Mouse (Mus musculus) kidney, embryonic 16.5 days (tissue): Measurements from ENCODE around the gene Lars2. TPM values are rescaled to one million over a fixed set of nuclear protein-coding genes. Genes with fewer than 3 reads are reported as not detected.
"Not testable (repeated sequence)": the region's sequence is repeated elsewhere in the genome, so short reads cannot be mapped to it uniquely, and the experiment has no call there.

ENCODE experiments used
- ATAC-seq: fragments of 200-750 bp; cut with Nextera tagmentation; 2 replicates; pipeline ENCODE4 v1.8.0; 2017; ENCODE audit warnings: moderate TSS enrichment; ENCODE audit not compliant: low FRiP score, low TSS enrichment
- H3K27ac ChIP-seq: fragments of 300-500 bp; sonication (generic); 2 replicates; pipeline ENCODE4 v1.5.1; 2014; ENCODE audit warnings: low read length
- H3K27me3 ChIP-seq: fragments of 300-500 bp; sonication (generic); 2 replicates; pipeline ENCODE4 v1.6.1; 2014; ENCODE audit warnings: low read length, control low read depth, mixed read lengths; ENCODE audit not compliant: insufficient read depth
- H3K36me3 ChIP-seq: fragments of 300-500 bp; sonication (generic); 2 replicates; pipeline ENCODE4 v1.6.1; 2014; ENCODE audit warnings: low read length, control low read depth, mixed read lengths; ENCODE audit not compliant: insufficient read depth
- H3K4me1 ChIP-seq: fragments of 300-500 bp; sonication (generic); 2 replicates; pipeline ENCODE4 v1.6.1; 2014; ENCODE audit warnings: low read length, control low read depth, mixed read lengths; ENCODE audit not compliant: insufficient read depth
- H3K4me2 ChIP-seq: fragments of 300-500 bp; sonication (generic); replicated peaks from 2 replicates; pipeline ENCODE4 v1.6.1; 2014; ENCODE audit warnings: low read depth, low read length
- H3K4me3 ChIP-seq: fragments of 300-500 bp; sonication (generic); 2 replicates; pipeline ENCODE4 v1.5.1; 2014; ENCODE audit warnings: mild to moderate bottlenecking, low read length
- H3K9ac ChIP-seq: fragments of 300-500 bp; sonication (generic); replicated peaks from 2 replicates; pipeline ENCODE4 v1.6.1; 2014; ENCODE audit warnings: low read length
- H3K9me3 ChIP-seq: fragments of 300-500 bp; sonication (generic); 2 replicates; pipeline ENCODE4 v1.6.1; 2016; ENCODE audit warnings: low read length, control low read depth
- WGBS: fragments of 180-500 bp; shearing (Covaris S2); extraction: QIAGEN DNeasy Blood & Tissue Kit; methylation state at CpG from one replicate; pipeline ENCODE4 v1.1.7; 2014; 5-methylcytosine and 5-hydroxymethylcytosine counted together
- polyA plus RNA-seq: library from polyadenylated mRNA; unstranded; fragments of >200 nt; fragmentation: Nextera tagmentation; extraction: Ambion mirVana; gene quantifications from 2 replicates; pipeline ENCODE4 v1.2.1, GENCODE M21; 2015

Lars2 gene
- 702 and 799 TPM in 2 replicates for polyA plus RNA-seq

DNA sequence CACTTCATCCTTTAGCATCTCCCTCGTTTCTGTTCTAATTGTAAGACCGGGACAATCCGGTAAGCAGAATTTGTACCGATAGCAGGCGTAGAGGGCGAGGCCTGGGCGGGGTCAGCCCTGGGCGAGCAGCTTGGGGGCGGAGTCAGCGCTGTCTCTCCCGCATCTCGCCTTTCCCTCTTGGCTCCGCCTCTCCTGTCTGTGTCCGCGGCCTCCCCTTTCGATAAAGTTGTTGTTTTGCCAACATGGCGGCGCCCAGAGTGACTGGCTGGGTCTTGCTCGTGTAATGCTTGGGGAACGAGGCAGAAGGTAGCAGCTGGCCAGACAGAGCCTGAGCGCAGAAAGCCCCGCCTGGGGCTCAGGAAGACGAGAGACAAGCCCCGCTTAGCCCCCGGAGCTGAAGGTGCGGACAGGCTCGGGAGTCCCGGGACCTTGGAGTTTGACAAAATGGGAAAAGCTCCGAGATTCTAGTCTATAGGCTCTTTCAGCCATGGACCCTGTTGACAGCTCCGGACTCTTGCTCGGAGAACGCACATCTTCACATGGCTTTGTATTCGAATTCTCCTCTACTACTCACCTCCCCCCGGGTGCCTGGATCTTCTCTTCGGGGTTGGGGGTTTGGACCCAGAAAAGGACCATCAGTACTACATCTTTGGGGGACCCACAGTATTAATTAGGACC is at the start of gene Lars2:
TSS of gene Lars2 (plus strand) at position 220 of the 678 bp plus-strand sequence.
- peak; percentile 98 for ATAC-seq
- H3K27me3 ChIP-seq, result no peaks in the 10 kb centered on the region
- peak within 1 kb of the TSS; percentile 91 for H3K27ac ChIP-seq
- WGBS, result under 1% methylated on average over 35 of the region's 35 CpGs
- H3K9ac ChIP-seq, result peak within 1 kb of the TSS; percentile 88
- peak within 1 kb of the TSS; percentile 77 for H3K4me2 ChIP-seq
- peak within 1 kb of the TSS; percentile 83 for H3K4me3 ChIP-seq
- peaks cover under 1% of the 10 kb centered on the region; the same call in 1 of the 2 replicates for H3K36me3 ChIP-seq
- peaks cover 13% of the 10 kb centered on the region for H3K4me1 ChIP-seq
- no peaks in the 10 kb centered on the region for H3K9me3 ChIP-seq

DNA sequence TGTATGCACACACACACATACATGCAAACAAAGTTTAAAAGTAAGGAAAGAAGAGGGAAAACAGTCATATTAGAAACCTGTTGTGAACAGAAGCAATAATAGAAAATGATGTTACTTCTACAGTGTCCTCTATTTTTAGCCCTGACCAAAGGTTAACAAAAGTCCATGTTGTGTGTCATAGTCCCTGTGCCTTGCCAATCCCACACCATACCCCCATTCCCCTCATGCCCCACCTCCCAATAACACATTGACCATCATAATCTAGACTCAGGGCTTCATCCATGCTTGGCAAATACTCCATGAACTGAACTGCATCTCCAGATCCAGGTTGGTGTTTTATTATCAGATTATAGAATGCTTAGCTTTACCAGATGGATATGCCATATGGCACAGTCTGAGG is 40.6 kb upstream of the Lars2 start:
- no peaks in the 10 kb centered on the region for H3K27me3 ChIP-seq
- no peaks in the 10 kb centered on the region for H3K9me3 ChIP-seq
- H3K4me3 ChIP-seq, result no peak overlapping the region
- no peak overlapping the region for H3K4me2 ChIP-seq
- H3K4me1 ChIP-seq, result no peaks in the 10 kb centered on the region
- ATAC-seq, result no peak
- no peak overlapping the region for H3K9ac ChIP-seq
- no peak overlapping the region for H3K27ac ChIP-seq
- no peaks in the 10 kb centered on the region for H3K36me3 ChIP-seq

DNA sequence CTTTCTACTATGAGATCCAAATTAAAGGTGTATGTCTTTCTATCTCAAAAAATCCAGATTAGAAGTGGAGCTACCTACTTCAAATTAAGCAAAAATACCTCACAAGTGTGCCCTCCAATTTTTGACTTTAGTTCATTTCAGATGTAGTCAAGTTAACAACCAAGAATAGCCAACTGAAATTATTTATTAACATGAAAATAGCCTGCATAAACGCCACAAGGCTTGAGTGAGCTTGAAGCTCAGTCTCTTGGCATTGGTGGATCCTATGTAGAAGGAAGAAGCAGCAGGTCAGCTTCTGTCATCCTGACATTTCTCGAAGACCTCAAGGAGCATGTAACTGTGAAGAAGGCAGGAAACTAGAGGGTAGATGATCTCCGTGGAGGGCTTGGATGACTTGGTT is 38.4 kb upstream of the Lars2 start:
- H3K9me3 ChIP-seq, result no peaks in the 10 kb centered on the region
- ATAC-seq, result no peak
- H3K4me1 ChIP-seq, result no peaks in the 10 kb centered on the region
- H3K36me3 ChIP-seq, result no peaks in the 10 kb centered on the region
- H3K27ac ChIP-seq, result no peak overlapping the region
- no peaks in the 10 kb centered on the region for H3K27me3 ChIP-seq
- H3K4me2 ChIP-seq, result no peak overlapping the region
- WGBS, result 87% methylated on average over 3 of the region's 3 CpGs
- H3K4me3 ChIP-seq, result no peak overlapping the region
- H3K9ac ChIP-seq, result no peak overlapping the region

DNA sequence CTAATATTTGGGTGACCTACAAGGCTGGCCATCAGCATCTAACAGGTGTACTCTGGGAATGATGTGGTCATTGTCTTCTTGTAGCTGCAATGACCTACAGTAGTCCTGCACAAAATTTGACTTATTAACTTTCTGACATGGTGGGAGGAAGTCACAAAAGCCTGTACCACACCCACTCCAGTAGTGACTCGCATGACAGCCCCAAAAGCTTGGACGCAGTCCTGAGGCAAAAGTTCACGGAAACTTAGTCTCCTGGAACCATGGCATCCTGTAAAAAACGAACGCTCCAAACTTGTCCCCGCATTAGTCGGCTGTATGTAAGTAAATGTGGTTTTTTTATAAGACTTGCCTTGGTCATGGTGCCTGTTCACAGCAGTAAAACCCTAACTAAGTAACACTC is 36.9 kb upstream of the Lars2 start:
- H3K4me2 ChIP-seq, result no peak overlapping the region
- no peaks in the 10 kb centered on the region for H3K27me3 ChIP-seq
- ATAC-seq, result no peak
- H3K36me3 ChIP-seq, result no peaks in the 10 kb centered on the region
- H3K9me3 ChIP-seq, result no peaks in the 10 kb centered on the region
- H3K9ac ChIP-seq, result no peak overlapping the region
- no peak overlapping the region for H3K27ac ChIP-seq
- 86% methylated on average over 7 of the region's 7 CpGs for WGBS
- H3K4me3 ChIP-seq, result no peak overlapping the region
- H3K4me1 ChIP-seq, result no peaks in the 10 kb centered on the region

DNA sequence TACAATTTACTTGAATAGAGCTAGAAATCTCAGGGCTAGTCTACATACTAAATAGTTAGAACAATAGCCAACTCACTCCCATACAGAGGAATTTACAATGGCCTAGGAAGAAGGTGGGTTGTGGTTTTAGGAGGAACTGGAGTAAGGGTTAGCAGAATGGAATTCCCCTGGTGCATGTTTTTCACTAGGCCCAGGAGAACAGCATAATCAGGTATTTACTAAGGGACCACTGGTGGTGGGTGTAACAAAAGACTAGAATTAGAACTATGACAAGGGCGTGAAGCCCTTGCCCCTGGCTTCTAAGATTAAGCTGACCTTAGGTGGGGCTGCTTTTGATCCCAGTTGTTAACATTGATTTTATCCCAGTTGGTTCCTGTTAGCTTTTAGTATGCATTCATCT is 36.5 kb upstream of the Lars2 start:
- not testable (repeated sequence) for H3K36me3 ChIP-seq, H3K4me1 ChIP-seq, H3K9ac ChIP-seq, ATAC-seq, H3K4me3 ChIP-seq, H3K4me2 ChIP-seq, H3K9me3 ChIP-seq, H3K27ac ChIP-seq, H3K27me3 ChIP-seq
- WGBS, result 70% methylated on average over 1 of the region's 1 CpGs

DNA sequence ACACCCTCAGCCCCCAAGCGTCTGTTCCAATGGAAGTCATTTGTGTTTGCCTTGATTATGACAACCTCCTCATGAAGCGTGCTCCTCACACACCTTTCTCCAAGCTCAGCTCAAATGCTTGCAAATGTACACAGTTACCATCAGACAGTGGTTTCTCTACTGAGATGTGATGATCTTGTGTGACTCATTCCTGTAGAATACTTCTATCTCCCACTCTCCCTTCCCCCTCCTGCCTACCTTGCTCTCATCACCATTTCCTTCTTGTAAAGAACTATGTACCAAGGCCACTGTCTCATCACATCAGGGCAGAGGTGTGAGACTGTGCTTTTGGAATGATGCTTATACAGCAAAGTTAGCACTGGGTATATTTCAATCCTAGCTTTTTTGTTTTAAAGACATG is 33.2 kb upstream of the Lars2 start:
- H3K27me3 ChIP-seq, result no peaks in the 10 kb centered on the region
- no peaks in the 10 kb centered on the region for H3K4me1 ChIP-seq
- H3K36me3 ChIP-seq, result no peaks in the 10 kb centered on the region
- ATAC-seq, result no peak
- H3K9ac ChIP-seq, result no peak overlapping the region
- no peak overlapping the region for H3K4me3 ChIP-seq
- no peaks in the 10 kb centered on the region for H3K9me3 ChIP-seq
- no peak overlapping the region for H3K27ac ChIP-seq
- no peak overlapping the region for H3K4me2 ChIP-seq
- 80% methylated on average over 2 of the region's 2 CpGs for WGBS

DNA sequence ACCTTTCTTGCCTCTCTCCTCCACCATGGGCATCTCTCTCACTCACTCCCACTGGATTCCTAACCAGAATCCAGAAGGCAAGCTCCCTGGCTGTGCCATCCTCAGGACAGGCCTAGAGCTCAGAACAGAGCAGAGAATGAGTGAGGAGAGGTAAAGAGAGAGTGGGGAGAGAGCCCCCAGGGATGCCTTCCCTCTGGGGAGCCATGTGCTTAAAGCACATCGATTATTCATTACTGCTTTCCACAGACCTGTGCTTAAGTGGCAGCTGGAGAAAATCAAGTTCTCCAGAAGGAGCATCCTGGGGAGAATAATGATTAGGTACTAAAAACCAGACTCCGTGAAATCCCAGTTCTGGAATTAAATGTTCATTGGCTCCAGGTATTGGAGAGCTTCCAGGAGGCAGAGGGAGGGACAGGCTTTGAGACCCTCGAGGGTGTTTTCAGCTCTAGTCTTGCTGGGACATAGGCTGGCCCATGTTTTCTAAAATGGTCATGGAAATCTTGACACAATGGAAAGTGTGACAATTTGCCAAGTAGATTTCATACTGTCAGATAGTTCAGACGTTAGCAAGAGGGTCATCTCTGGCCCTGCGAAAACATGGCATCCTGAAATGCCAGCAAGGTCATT is 31.6 kb upstream of the Lars2 start:
- Histone ChIP-seq H3K4me1 (no peaks in the 10 kb centered on the region; the same call in 1 of the 2 replicates), H3K27ac (no peak overlapping the region), H3K4me2 (no peak overlapping the region), H3K27me3 (no peaks in the 10 kb centered on the region), H3K9ac (no peak overlapping the region), H3K4me3 (no peak overlapping the region), H3K36me3 (no peaks in the 10 kb centered on the region), H3K9me3 (no peaks in the 10 kb centered on the region)
- 47% methylated on average over 5 of the region's 5 CpGs for WGBS
- ATAC-seq, result no peak

DNA sequence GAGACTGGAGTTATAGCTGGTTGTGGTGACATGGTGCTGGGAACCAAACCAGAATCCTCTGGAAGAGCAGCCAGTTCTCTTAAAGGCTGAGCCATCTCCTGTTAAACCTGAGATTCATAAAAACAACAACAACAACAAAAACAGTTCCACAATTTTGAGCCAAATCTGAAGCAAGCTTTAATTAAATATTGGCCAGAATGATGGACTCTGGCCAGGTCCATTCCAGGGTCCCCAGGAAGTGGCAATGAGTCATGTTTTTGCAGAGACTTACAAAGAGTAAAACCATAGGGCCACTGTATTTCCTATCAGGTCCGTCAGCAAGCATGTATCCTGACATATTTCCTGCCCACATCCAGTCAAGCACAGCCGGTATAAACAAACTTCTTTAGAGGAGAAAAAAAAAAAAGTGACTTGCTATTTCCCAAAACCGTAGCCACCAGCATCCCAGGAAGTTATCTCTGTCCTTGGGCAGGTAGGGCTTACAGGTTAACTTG is 27.0 kb upstream of the Lars2 start:
- H3K36me3 ChIP-seq, result no peaks in the 10 kb centered on the region
- no peaks in the 10 kb centered on the region for H3K9me3 ChIP-seq
- H3K4me3 ChIP-seq, result no peak overlapping the region
- H3K9ac ChIP-seq, result no peak overlapping the region
- H3K4me1 ChIP-seq, result no peaks in the 10 kb centered on the region; the same call in 1 of the 2 replicates
- H3K27me3 ChIP-seq, result no peaks in the 10 kb centered on the region
- H3K27ac ChIP-seq, result no peak overlapping the region
- no peak overlapping the region for H3K4me2 ChIP-seq
- no peak for ATAC-seq
- 51% methylated on average over 3 of the region's 3 CpGs for WGBS

DNA sequence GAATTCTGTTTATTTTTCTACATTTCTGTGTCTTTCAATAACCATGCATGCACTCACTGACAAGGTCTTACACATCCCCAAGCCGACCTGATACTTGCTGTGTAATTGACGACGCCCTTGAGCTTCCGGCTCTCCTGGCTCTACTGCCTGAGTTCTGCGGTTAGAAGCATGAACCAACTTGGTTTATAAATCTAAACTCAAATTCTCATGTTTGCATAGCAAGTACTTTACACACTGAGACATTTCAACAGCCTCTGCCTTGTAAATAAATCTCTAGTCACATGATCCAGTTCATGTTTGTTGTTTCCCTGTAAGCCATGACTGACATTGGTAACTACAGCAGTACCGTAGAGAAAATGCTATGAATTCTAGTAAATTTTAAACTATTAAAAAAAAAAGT is 25.5 kb upstream of the Lars2 start:
- Histone ChIP-seq H3K9ac (no peak overlapping the region), H3K36me3 (no peaks in the 10 kb centered on the region), H3K27me3 (no peaks in the 10 kb centered on the region), H3K4me1 (no peaks in the 10 kb centered on the region; the same call in 1 of the 2 replicates), H3K4me3 (no peak overlapping the region), H3K27ac (no peak overlapping the region), H3K9me3 (no peaks in the 10 kb centered on the region), H3K4me2 (no peak overlapping the region)
- 61% methylated on average over 6 of the region's 6 CpGs for WGBS
- ATAC-seq, result no peak

DNA sequence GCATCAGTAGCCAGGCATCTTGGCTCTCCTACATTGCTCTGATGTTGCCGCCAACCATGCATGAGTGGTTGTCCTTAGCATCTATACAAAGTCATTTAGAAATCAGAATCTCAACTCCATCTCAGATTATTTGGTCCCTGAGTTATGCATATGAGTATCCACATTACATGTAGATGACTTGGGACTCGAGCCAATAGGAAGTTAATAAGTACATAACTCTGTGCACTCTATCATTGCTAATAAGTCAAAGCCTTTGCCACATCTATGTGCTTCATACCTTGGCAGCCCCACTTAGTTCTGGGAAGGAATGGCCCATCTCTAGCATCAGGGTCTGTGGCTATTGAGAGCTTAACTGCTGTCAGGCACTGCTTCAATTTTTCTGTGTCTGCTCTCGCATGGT is 23.7 kb upstream of the Lars2 start:
- Histone ChIP-seq H3K27me3 (no peaks in the 10 kb centered on the region), H3K27ac (no peak overlapping the region), H3K4me1 (no peaks in the 10 kb centered on the region; the same call in 1 of the 2 replicates), H3K4me3 (no peak overlapping the region), H3K4me2 (no peak overlapping the region), H3K36me3 (no peaks in the 10 kb centered on the region), H3K9ac (no peak overlapping the region), H3K9me3 (no peaks in the 10 kb centered on the region)
- peak; percentile 59; the same call in 1 of the 2 replicates for ATAC-seq
- 60% methylated on average over 3 of the region's 3 CpGs for WGBS
